Mouse (Mus musculus): Measurements from ENCODE around the gene Glis2.

GRCm38 (mm10) chr16:4624481-4625110 lies 30.1 kb downstream of the Glis2 start, which contains the start of gene Pam16:
- TF ChIP-seq CTCF (conservative IDR thresholded peaks at IDR 0.05; ENCODE audit: low read length) = no peak
- TF ChIP-seq POU5F1 (IDR thresholded peaks at IDR 0.05; ENCODE audit: borderline replicate concordance, low read length) = no peak
